Comparison of ENCODE assay signal across 20 mouse cellular contexts in genomic region chr1:102166649-102167048, GRCm38 (mm10).
DNase-seq lines count a peak whose midpoint lies in the region; ATAC-seq and TF ChIP-seq lines count a peak whose summit lies in the region.
"Had no signal": no experiment of that assay in that cellular context is flagged by ENCODE, and none has a peak within 500 bp of the region (broad histone marks: within the 10 kb centered on the region; RNA-seq: fewer than 3 reads in every experiment).

No protein-coding gene starts in this region.

- no peak overlapping the region for H3K4me3 ChIP-seq in forebrain, embryonic 15.5 days
- H3K4me3 ChIP-seq in forebrain, embryonic 12.5 days (replicated peaks) = no peak overlapping the region
- no peak overlapping the region for H3K4me3 ChIP-seq in hindbrain, embryonic 14.5 days (replicated peaks; ENCODE audit: low read length)
- H3K4me3 ChIP-seq in hindbrain, embryonic 10.5 days = no peak overlapping the region
- H3K4me3 ChIP-seq in midbrain, postnatal 0 days (ENCODE audit: low read depth, low read length) = no peak overlapping the region
- H3K4me3 ChIP-seq in midbrain, embryonic 16.5 days (ENCODE audit: low read depth, low read length) = no peak overlapping the region
- H3K4me3 ChIP-seq: embryonic facial prominence, embryonic 15.5 days; erythroblast, embryonic 14.5 days; heart, adult 2 months; heart, embryonic 15.5 days had no signal

- H3K27ac ChIP-seq in forebrain, embryonic 15.5 days (replicated peaks) = no peak overlapping the region
- H3K27ac ChIP-seq in forebrain, embryonic 12.5 days = no peak overlapping the region
- H3K27ac ChIP-seq in hindbrain, embryonic 14.5 days = no peak overlapping the region
- no peak overlapping the region for H3K27ac ChIP-seq in hindbrain, embryonic 10.5 days
- no peak overlapping the region for H3K27ac ChIP-seq in midbrain, postnatal 0 days (ENCODE audit: low read depth, low read length)
- no peak overlapping the region for H3K27ac ChIP-seq in midbrain, embryonic 16.5 days (ENCODE audit: low read length)
- H3K27ac ChIP-seq: embryonic facial prominence, embryonic 15.5 days; heart, adult 2 months; heart, embryonic 15.5 days had no signal

- no peaks in the 10 kb centered on the region for H3K4me1 ChIP-seq in forebrain, embryonic 15.5 days
- 0 out of 2 replicates have a peak, but pooled peaks cover 6% of the 10 kb centered on the region for H3K4me1 ChIP-seq in forebrain, embryonic 12.5 days
- no peaks in the 10 kb centered on the region for H3K4me1 ChIP-seq in hindbrain, embryonic 14.5 days (replicated peaks; ENCODE audit: control insufficient read depth, insufficient read depth, low read length)
- peaks cover 14% of the 10 kb centered on the region for H3K4me1 ChIP-seq in hindbrain, embryonic 10.5 days (replicated peaks)
- no peaks in the 10 kb centered on the region for H3K4me1 ChIP-seq in midbrain, postnatal 0 days (ENCODE audit: insufficient read depth, low read length)
- H3K4me1 ChIP-seq in midbrain, embryonic 16.5 days (ENCODE audit: control insufficient read depth, insufficient read depth, low read length) = 0 out of 2 replicates have a peak, but pooled peaks cover 3% of the 10 kb centered on the region
- H3K4me1 ChIP-seq: embryonic facial prominence, embryonic 15.5 days; heart, embryonic 15.5 days had no signal

- no peaks in the 10 kb centered on the region for H3K9me3 ChIP-seq in forebrain, embryonic 15.5 days
- H3K9me3 ChIP-seq in forebrain, embryonic 12.5 days = no peaks in the 10 kb centered on the region
- H3K9me3 ChIP-seq in hindbrain, embryonic 14.5 days (ENCODE audit: control insufficient read depth, low read length) = no peaks in the 10 kb centered on the region
- no peaks in the 10 kb centered on the region for H3K9me3 ChIP-seq in hindbrain, embryonic 10.5 days
- H3K9me3 ChIP-seq in midbrain, postnatal 0 days (ENCODE audit: low read length) = no peaks in the 10 kb centered on the region
- no peaks in the 10 kb centered on the region for H3K9me3 ChIP-seq in midbrain, embryonic 16.5 days (replicated peaks; ENCODE audit: control insufficient read depth, low read length, poor library complexity, severe bottlenecking)
- H3K9me3 ChIP-seq: embryonic facial prominence, embryonic 15.5 days; heart, embryonic 15.5 days had no signal

- 71% methylated on average over 1 of the region's 1 CpGs for WGBS in forebrain, embryonic 15.5 days
- 84% methylated on average over 1 of the region's 1 CpGs for WGBS in forebrain, embryonic 12.5 days
- WGBS in hindbrain, embryonic 14.5 days = 84% methylated on average over 1 of the region's 1 CpGs
- WGBS in hindbrain, embryonic 10.5 days = 84% methylated on average over 1 of the region's 1 CpGs
- 89% methylated on average over 1 of the region's 1 CpGs for WGBS in midbrain, postnatal 0 days
- 89% methylated on average over 1 of the region's 1 CpGs for WGBS in midbrain, embryonic 16.5 days

- no peak for DNase-seq in hindbrain, embryonic 14.5 days (ENCODE audit: low spot score)
- DNase-seq in hindbrain, embryonic 10.5 days (ENCODE audit: low spot score) = no peak
- peak; percentile 17 for DNase-seq in midbrain, postnatal 0 days (ENCODE audit: low spot score)
- no peak for DNase-seq in gastrocnemius, adult 8-10 months (ENCODE audit: low spot score in 2 of 2)
- DNase-seq: adrenal gland, postnatal 14 days; cerebellum, adult 2 months; cerebellum, postnatal 14 days; embryo, embryonic 11 days; gastrocnemius, postnatal 14 days; heart, adult 2 months; heart, postnatal 14 days; kidney, adult 2 months had no signal

- no peak for TF ChIP-seq CTCF in midbrain, postnatal 0 days (IDR thresholded peaks at IDR 0.05)

- peak; percentile 68; the same call in 1 of the 2 replicates for ATAC-seq in forebrain, embryonic 15.5 days (replicated peaks)
- ATAC-seq in forebrain, embryonic 12.5 days (ENCODE audit: low FRiP score) = no peak
- 0 out of 2 replicates have a peak, but pooled peaks have one; percentile 37 for ATAC-seq in hindbrain, embryonic 14.5 days (ENCODE audit: low FRiP score)
- no peak for ATAC-seq in midbrain, postnatal 0 days (ENCODE audit: low FRiP score)
- ATAC-seq in midbrain, embryonic 16.5 days = no peak
- ATAC-seq: intestine, embryonic 16.5 days had no signal

- H3K4me2 ChIP-seq in forebrain, embryonic 15.5 days (replicated peaks) = no peak overlapping the region
- no peak overlapping the region for H3K4me2 ChIP-seq in forebrain, embryonic 12.5 days
- H3K4me2 ChIP-seq in hindbrain, embryonic 14.5 days (replicated peaks) = no peak overlapping the region
- H3K4me2 ChIP-seq in midbrain, postnatal 0 days (ENCODE audit: low read depth, low read length, poor library complexity, severe bottlenecking) = no peak overlapping the region
- H3K4me2 ChIP-seq in midbrain, embryonic 16.5 days (ENCODE audit: low read length) = no peak overlapping the region
- H3K4me2 ChIP-seq: embryonic facial prominence, embryonic 15.5 days; heart, embryonic 11.5 days; heart, embryonic 15.5 days had no signal

- no peaks in the 10 kb centered on the region for H3K36me3 ChIP-seq in forebrain, embryonic 15.5 days
- no peaks in the 10 kb centered on the region for H3K36me3 ChIP-seq in forebrain, embryonic 12.5 days (replicated peaks)
- no peaks in the 10 kb centered on the region for H3K36me3 ChIP-seq in hindbrain, embryonic 14.5 days (replicated peaks; ENCODE audit: control insufficient read depth, insufficient read depth)
- H3K36me3 ChIP-seq in hindbrain, embryonic 10.5 days = no peaks in the 10 kb centered on the region
- no peaks in the 10 kb centered on the region for H3K36me3 ChIP-seq in midbrain, postnatal 0 days (ENCODE audit: insufficient read depth, low read length)
- no peaks in the 10 kb centered on the region for H3K36me3 ChIP-seq in midbrain, embryonic 16.5 days (ENCODE audit: control insufficient read depth, insufficient read depth, low read length)
- H3K36me3 ChIP-seq: embryonic facial prominence, embryonic 15.5 days; heart, embryonic 15.5 days had no signal

- no peaks in the 10 kb centered on the region for H3K27me3 ChIP-seq in forebrain, embryonic 15.5 days
- no peaks in the 10 kb centered on the region for H3K27me3 ChIP-seq in forebrain, embryonic 12.5 days
- no peaks in the 10 kb centered on the region for H3K27me3 ChIP-seq in hindbrain, embryonic 14.5 days (ENCODE audit: control insufficient read depth, insufficient read depth, low read length)
- H3K27me3 ChIP-seq in hindbrain, embryonic 10.5 days (ENCODE audit: insufficient read depth, poor library complexity, severe bottlenecking) = no peaks in the 10 kb centered on the region; the same call in 1 of the 2 replicates
- no peaks in the 10 kb centered on the region for H3K27me3 ChIP-seq in midbrain, postnatal 0 days (ENCODE audit: insufficient read depth, low read length)
- no peaks in the 10 kb centered on the region for H3K27me3 ChIP-seq in midbrain, embryonic 16.5 days (ENCODE audit: control insufficient read depth, insufficient read depth, low read depth, low read length)
- H3K27me3 ChIP-seq: embryonic facial prominence, embryonic 15.5 days; heart, embryonic 15.5 days had no signal

- no peak overlapping the region for H3K9ac ChIP-seq in forebrain, embryonic 15.5 days (replicated peaks)
- no peak overlapping the region for H3K9ac ChIP-seq in forebrain, embryonic 12.5 days
- no peak overlapping the region for H3K9ac ChIP-seq in hindbrain, embryonic 14.5 days
- no peak overlapping the region for H3K9ac ChIP-seq in midbrain, postnatal 0 days (replicated peaks; ENCODE audit: low read length, poor library complexity, severe bottlenecking)
- no peak overlapping the region for H3K9ac ChIP-seq in midbrain, embryonic 16.5 days (ENCODE audit: low read depth, low read length)
- H3K9ac ChIP-seq: embryonic facial prominence, embryonic 15.5 days; heart, embryonic 15.5 days had no signal

Comparison
In these comparisons a context has a peak if more than half of its experiments do, and no peak if none do; other contexts are left out.
1. ATAC-seq: peak in forebrain, embryonic 15.5 days (single experiment) and hindbrain, embryonic 14.5 days (single experiment); none in forebrain, embryonic 12.5 days (single experiment), midbrain, postnatal 0 days (single experiment) and midbrain, embryonic 16.5 days (single experiment).